Mouse (Mus musculus) adrenal gland, postnatal 36 days (tissue): ENCODE measurements around the gene Morc3. TPM values are rescaled to one million over a fixed set of nuclear protein-coding genes. Genes with fewer than 3 reads are reported as not detected.
A peak's percentile ranks its signal among the peaks of the same experiment; 100 is the strongest.

Experiments
- DNase-seq, 2 experiments: peaks; one replicate each; pipeline ENCODE4 v3.0.0; 2021; ENCODE audit warnings: mixed read lengths in 1 of 2
- long read RNA-seq, 2 experiments: library from polyadenylated mRNA; stranded (forward); transcript quantifications; one replicate each; pipeline ENCODE4 v2.0.0; 2021; ENCODE audit warnings: borderline sequencing depth in 2 of 2
- total RNA-seq, 2 experiments: library from RNA; stranded (reverse); gene quantifications; 2 replicates each; pipeline ENCODE4 v1.2.3; 2021

The Morc3 gene
- total RNA-seq, result 10 to 100 TPM; 28.9 to 44.8 TPM
- long read RNA-seq, experiment 1, full-length matches to known transcripts, result 6 of 11 reads
- long read RNA-seq, experiment 1, partial matches to known transcripts, result 2 of 11 reads
- long read RNA-seq, experiment 1, other reads (novel, unspliced or antisense), result 3 of 11 reads
- long read RNA-seq, experiment 2, full-length matches to known transcripts, result 2 of 4 reads
- long read RNA-seq, experiment 2, partial matches to known transcripts, result 0 of 4 reads
- long read RNA-seq, experiment 2, other reads (novel, unspliced or antisense), result 2 of 4 reads

DNA sequence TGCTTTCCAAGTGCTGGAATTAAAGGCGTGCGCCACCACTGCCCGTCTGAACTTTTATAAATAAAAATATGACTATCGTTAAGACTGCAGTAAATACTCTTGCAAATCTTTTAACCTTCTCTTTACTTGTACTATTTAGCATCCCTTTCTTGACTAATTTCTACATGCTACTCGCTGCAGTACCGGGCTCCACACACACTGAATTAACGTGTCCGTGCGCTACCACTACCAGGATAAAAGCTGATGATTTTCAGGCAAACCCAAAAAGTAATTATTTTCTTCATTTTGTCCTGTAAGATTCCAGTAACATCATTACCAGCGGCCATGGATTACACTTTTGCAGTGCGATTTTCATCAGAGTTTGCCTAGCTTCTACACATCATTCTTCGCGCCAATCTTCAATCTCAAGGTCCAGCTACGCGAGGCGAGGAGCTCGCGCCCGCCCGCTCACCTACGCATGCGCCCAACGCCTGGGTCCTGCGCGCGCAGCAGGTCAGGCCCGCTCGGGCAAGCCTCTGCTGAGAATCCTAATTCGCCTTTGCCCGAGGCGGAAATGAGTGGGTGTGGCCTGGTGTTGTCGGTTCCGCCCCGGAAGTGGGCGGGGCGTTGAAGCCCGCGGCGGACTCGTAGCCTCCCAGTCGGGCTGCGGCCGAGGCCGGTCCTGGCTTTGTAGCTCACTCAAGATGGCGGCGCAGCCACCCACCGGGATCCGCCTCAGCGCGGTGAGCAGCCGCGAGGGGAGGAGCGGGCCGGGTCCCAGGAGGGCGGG is at the start of gene Morc3:
TSS of gene Morc3 (plus strand) at position 495 of the 769 bp plus-strand sequence.
- DNase-seq, result peak; percentile 100

DNA sequence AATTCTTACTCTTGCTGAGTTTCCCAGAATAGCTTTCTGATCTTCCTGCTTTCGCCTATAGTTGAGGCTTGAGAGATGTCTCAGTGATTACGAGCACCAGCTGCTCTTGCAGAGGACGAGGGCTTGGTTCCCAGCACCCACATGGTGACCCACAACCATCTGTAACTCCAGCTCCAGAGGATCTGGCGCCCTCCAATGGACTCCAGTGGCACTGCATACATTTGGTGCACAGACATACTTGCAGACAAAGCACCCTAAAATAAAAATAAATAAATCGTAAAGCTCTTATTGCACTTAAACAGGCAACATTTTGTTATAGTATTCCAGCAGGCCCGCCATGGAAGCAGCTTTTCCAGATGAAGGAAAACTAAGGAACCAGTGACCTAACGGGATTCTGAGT is 47.7 kb upstream of the Morc3 start:
- no peak for DNase-seq

DNA sequence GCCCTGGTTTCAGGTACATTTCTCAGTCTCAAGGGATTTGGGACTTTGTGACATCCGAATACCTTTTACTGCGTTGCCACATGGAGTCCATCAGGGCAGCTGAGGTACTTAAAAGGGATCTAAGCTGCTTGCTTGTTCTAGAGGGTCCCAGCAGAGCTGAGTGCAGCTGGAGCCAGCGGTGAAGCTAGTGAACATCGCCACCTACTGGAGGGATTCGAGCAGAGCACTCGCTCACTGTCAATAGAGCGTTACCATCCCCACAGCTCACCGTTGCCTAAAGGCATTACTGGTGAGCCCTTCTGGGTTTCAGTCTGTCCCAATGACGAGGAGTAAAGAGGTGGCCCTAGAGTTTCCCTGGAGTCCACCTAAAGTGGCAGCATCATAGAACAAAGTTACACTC is 46.1 kb upstream of the Morc3 start:
- DNase-seq, result peak; percentile 65 to 74

DNA sequence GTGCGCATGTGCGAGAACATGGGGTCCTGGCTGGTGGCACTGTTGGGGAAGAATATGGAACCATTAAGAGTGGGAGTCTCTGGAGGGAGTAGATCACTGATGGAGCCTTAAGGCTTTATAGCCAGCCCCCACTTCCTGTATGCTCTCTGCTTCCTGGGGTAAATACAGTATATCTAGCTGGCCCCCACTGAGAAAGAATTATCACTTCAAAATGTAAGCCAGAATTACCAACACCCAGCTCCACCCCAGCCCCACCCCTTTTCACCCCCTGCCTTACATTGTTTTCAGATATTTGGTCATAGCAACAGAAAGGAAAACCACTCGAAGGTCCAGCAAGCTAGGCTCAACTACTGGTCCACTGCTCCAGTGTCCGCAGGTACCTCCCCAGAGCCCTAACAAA is 43.5 kb upstream of the Morc3 start:
- no peak for DNase-seq

DNA sequence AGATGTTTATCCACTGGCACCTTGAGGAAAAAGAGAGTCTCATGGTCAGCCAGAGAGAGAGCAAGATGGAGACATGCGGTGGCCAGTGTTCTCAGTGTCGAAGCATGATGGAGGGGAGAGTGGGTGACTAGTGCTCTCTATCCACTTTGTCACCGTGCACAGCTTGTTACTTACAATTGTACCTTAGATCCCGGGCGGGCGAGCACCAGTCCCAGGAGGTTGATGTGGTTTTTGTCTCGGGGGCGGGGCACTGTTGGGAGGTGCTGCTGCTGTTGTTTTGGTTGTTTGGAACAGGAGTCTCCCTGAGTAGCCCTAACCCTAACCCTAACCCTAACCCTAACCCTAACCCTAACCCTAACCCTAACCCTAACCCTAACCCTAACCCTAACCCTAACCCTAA is 43.0 kb upstream of the Morc3 start:
- no peak for DNase-seq

DNA sequence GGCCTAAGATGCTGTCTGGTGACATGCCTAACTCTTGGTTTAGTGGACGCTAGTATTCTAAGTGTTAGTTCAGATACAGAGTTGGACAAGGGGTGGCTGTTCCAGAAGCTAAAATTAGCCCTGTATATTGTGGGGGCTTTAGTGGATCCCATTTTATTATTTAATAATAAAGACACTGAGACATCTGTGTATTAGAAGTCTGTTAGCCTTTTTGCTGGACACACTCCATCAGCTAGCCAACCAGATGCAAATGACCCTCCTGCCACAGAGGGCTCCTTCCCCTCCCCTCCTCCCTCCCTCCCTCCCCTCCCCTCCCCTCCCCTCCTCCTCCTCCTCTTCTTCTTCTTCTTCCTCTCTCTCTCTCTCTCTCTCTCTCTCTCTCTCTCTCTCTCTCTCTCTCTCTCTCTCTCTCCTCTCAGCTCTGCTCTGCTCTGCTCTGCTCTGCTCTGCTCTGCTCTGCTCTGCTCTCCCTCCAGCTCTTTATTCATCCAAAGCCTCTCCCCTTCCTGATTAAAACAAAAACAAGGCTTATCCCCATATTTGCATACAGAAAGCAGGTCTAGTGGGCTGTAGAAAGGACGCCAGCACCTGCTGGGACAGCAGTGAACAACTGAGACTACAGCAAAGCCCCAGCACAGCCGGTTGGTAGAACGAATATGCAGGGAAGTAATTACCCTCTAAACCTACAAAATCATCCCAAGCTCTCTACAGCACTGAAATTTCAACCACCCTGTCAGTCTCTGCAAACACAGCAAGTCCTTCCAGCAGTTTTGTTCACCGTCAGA is 41.8 kb upstream of the Morc3 start:
- no peak for DNase-seq

DNA sequence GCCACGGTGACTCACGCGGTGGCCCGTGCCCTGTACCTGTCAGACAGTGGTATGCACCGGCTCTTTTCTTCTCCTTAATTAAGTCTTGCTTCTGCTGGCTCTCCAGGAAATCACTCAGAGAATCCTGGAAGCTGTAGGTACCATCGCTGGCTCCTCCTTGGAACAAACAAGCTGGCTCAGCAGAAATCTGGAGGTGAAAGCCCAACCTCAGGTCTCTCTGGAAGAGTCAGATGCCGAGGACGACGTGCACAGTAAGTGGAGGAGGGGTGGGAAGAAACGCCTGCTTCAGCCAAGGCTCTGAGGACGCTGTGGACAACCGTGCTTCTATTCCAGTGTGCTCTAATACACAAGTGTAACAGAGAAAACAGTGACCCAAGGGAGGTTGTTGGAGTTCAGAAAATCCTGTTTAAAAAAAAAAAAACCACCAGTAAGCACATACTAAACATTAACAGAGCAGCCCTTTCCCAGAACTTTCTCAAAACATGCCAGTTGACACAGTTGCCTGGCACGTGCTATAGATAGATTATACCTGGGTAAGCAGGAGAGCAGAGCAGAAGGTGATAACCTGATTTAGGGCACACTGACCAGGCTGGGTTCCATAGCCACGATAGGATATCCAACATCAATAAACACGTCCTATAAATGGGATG is 38.8 kb upstream of the Morc3 start:
- DNase-seq, result no peak

DNA sequence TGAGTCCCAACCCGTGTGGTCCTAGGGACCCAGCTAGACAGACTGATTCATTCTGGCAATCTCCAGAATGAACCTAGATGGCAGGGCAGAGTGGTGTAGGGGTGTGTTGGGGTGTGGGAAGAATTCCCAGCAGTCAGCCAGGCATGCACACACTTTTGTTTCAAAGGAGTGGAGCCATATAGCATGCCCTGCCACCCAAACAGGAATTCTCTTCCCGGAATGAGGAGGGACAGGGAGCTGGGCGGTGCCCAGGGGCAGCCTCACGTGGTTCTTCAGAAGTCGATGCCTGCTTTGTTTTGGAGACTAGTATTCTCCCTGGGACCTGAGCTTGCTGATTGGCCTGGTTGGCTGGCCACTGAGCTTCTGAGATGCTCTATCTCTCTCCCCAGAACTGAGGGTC is 37.1 kb upstream of the Morc3 start:
- no peak for DNase-seq

DNA sequence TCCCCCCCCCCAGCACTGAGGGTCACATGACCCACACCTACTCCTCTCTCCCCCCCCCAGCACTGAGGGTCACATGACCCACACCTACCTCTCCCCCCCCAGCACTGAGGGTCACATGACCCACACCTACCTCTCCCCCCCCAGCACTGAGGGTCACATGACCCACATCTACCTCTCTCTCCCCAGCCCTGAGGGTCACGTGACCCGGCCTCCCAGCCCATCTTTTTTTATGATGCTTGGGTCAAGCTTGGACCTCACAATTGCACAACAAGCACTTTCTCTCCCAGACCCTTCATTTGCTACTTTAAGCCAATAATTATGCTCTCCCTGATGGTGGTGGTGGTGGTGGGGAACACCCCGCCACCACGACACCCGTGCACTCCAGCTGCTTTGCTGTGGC is 36.5 kb upstream of the Morc3 start:
- no peak for DNase-seq

DNA sequence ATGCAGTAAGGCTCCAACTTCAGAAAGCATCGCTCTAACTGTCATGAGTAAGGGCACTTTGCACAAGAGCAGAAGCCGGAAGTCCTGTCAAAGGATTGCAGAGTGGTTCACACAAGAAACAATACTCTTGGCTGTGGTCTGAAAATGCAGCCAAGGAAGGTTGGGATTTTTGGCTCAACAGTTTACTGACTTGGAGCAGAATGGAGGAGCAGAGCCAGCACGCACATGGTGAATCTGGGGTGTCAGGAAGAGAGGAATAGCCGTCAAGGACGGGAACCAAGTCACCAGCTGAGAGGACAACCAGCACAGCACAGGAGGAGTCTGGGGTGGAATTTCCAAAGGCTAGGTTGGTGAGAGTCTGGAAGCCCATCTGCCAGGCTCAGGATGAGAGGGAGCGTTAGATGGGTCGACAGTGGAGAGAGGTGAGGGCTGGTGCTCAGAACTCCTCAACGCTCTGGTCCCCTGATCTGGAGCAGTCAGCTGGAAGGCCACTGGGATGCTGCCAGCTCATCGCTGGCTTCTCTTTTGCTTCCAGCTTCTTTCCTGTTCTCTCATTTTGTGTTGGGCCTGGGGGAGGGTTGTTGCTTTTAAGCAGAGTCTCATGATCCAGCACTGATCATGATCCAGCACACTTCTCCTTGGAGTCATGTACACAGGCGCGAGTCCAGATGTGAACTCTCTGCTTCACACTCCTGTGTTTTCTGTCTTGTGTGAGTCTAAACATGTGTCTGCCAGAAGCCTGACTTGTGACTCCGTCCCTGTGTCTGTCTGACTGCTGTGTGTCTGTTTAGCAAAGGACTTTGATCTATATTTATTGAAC is 34.7 kb upstream of the Morc3 start:
- no peak for DNase-seq

DNA sequence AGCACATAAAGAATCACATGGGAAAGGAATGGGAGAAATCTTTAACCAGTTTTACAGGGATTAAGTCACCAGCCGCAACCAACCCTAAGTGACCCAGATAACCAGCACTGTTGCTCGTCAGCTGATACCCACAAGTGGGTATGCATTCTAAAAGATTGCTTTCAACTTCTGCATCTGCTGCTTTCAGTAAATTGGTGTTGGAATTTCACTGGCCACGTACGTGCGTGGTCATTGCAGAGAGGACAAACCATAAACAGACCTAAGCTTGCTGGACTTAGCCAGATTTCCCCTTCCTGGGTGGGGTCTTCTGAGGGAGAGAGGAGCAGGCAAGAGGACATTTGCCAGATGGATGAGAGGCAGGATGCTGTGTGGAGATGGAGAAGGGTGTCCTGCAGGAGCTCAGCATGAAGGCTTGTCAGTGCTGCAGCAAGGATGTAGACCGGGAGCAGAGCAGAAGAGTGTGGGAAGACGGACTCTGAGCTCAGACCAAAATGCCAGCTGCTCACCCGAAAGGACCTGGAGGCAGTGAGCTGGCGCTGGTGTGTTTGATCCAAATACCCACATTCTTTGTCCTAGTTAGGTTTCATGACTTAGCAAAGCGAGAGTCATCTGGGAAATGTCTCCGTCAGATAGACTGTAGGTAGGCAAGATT is 34.0 kb upstream of the Morc3 start:
- no peak for DNase-seq

DNA sequence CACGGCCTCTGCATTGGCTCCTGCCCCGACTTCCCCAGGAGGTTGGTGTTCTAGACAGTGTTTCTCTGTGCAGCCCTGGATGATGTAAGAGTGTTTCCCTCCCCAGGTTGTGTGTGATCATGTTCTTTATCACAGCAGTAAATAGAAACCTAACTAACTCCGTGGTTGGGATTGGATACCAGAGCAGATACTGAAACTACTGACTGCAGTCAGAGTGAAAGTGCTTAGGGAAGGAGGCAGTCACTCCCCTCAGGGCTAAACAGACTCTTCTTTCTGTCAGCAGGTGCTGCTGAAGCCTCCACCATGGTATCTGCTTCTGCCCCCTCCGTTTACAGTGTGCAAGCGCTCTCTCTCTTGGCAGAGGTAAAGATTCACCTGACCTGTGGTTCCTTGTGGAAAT is 33.3 kb upstream of the Morc3 start:
- DNase-seq, result no peak

DNA sequence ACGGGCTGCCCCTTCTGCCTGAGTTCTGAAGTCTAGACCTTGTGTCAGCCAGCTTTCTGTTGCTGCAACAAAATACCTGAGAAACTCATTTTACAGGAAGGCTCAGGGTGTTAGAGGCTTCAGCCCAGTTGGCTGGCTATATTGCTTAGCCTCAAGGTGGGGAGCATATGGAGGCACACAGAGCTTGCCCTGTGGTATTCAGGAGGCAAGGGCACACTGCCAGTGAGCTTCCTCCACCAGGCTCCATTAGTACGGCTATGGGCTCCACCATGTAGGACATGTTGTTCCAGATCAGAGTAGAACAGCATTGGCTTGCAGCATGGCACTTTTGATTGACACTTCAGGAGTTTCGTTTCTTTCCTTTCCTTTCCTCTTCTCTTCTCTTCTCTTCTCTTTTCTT is 32.9 kb upstream of the Morc3 start:
- no peak for DNase-seq

DNA sequence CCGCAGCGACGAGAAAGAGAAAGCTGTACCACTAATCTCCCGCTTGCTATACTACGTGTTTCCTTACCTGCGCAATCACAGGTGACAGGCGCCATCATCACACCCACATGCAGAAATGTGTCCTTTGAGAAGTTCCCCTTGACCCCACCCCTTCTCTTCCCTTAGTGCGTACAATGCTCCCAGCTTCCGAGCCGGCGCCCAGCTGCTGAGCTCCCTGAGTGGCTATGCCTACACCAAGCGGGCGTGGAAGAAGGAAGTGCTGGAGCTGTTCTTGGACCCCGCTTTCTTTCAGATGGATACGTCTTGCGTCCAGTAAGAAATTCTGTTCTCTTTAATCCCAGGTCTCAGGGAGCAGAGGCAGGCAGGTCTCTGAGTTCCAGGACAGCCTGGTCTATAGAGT is 32.0 kb upstream of the Morc3 start:
- DNase-seq, result no peak

DNA sequence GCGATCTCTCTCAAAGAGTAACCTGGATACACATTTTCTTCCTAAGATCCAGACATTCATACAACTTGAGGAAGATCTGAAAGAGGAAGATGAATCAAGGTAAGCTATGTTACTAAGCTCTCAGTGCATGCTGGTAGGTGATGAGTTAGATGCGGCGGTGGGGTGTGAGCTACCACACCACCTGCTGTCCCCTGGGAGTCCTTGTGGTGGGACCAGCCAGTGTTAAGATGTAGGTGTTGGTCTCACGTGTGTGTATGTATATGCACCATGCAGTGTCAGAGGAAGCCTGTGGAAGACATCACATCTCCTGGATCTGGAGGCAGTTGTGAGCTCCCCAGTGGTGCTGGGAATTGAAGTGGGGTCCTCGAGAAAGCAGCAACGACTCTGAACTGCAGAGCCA is 24.8 kb upstream of the Morc3 start:
- DNase-seq, result no peak

DNA sequence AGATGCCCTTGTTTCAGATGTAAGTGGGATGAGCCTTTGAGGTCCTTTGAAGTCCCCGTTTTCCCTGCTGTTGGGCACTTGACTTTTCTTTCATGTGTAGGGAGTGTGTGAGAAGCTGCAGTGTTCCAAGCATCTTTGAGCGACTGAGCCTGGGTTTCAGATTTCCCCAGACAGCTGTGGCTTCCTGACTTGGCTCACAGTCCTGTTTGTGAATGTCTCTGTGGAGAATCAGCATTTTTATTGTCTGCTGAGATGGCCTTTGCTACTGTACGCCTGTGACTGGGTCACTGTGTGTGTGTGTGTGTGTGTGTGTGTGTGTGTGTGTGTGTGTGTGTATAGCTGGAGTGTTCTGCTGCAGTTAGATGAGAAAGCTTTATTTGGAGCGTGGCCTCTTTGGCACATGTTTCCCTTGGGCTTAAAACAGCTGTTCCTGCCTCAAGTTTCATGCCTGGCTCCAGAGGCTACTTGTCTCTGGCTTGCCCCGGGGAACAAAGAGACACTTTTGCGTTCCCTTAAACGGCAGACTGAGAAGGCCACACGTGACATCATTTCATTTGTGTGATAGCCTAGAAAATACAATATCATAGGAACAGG is 23.9 kb upstream of the Morc3 start:
- peak; percentile 23 to 51 for DNase-seq

DNA sequence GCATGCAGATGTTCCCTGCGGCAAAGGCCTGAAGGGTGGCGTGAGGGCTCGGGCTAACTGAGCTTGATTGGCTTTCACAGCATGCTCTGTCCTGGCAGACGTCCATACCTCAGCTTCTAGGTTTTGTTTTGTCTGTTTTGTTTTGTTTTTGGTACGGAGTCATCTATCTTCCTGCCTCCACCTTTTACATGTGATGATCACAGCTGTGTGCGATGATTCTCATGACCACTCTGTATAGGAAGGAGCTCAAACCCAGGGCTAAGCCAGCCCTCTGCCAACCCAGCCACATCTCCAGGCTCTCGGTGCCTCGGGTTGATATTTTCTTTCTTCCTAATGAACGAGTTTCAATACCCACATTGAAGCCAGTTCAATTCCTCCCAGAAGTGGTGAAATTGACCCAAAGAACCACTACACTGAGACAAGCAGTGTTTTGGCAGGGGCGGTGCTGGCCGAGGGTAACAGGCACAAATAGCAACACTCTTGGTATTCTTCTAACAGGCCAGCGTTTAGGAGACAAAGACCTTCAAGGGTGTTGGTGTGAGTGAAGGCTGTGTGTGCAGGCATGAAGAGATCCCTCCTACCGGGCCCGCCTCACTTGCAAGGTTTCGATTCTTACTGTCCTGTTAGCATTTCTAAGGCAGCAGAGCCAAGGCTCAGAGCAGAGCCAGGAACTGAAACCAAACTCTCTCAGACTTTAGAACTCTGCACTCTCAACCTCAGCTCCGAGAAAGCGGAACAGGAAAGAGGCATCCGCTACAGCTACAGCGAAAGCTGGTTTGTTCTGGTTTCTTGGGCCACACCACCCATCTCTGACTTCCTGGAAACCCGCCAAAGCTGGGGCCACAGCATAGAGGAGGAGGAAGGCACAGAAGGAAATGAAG is 15.8 kb upstream of the Morc3 start:
- DNase-seq, result peak; percentile 70 to 75

DNA sequence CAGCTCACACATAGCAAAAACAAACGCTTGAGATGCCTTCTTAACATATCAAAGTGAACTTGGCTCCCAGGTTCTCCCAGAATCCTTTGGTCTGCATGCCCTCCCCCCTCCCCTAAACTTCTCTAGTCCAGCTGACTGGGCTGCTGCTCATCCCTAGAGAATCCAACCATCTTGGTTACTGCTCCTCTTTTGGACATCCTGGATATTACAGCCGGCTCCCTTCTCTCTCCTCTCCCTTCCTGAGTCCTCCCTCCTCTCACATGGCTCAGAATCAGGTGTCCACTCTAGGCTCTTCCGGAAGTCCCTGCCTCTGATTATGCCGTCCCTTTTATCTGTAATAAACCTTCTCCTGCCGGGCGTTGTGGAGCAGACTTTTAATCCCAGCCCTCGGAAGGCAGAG is 15.1 kb upstream of the Morc3 start:
- no peak for DNase-seq

DNA sequence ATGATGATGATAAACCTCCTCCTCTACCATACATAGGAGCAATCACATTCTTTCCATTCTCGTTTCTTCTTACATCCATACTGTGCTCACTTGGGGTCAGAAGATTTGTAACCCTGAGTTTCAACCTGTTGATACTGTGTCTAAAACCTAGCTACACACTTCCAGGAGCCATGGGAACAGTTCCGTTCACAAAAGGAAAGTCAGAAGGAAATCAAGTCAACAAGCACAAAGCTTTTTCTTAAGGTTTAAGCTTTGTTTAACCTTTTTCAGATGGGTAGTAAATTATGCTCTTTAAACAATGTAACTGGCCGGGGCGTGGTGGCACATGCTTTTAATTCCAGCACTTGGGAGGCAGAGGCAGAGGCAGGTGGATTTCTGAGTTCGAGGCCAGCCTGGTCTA is 14.6 kb upstream of the Morc3 start:
- DNase-seq, result no peak
